Mouse (Mus musculus): ENCODE results near the gene Prdx3. TPM values are rescaled to one million over a fixed set of nuclear protein-coding genes. Genes with fewer than 3 reads are reported as not detected.
"Not testable (repeated sequence)": the region's sequence is repeated elsewhere in the genome, so short reads cannot be mapped to it uniquely, and the experiment has no call there.

Gene Prdx3
- total RNA-seq, 1 experiment from 2014 or later: 117 TPM

DNA sequence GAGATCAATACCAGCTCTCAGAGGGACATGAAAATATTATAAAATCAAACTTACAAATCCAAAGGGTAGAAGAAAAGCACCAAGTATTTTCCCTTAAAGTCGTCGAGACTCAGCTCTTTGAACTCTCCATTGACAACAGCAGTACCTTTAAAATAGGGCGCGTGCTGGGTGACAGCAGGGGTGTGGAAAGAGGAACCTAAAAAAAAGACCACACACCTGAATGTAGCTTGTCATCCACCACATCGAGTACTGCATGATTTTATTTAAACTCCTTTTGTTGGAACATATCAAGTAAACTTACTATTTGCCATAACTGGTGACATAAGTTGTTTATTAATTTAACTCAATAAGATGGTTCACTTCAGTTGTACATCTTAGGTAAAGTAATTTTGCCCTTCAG lies 3.0 kb downstream of the Prdx3 start:
- no peak for ATAC-seq (replicated peaks; ENCODE audit: low read depth, poor library complexity, severe bottlenecking)

DNA sequence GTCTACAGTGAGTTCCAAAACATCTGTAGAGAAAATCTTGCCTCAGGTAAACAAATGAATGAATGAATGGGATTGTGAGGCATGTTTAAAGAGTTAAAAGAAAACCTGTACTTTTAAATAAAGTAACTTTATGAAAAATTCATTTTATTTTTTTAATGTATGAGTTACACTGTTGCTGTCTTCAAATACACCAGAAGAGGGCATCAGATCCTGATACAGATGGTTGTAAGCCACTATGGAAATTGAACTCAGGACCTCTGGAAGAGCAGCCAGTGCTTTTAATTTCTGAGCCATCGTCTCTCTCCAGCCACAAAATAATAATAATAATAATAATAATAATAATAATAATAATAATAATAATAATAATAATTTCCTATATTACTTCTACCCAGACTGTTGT lies 3.9 kb downstream of the Prdx3 start:
- no peak for ATAC-seq (replicated peaks; ENCODE audit: low read depth, poor library complexity, severe bottlenecking)

DNA sequence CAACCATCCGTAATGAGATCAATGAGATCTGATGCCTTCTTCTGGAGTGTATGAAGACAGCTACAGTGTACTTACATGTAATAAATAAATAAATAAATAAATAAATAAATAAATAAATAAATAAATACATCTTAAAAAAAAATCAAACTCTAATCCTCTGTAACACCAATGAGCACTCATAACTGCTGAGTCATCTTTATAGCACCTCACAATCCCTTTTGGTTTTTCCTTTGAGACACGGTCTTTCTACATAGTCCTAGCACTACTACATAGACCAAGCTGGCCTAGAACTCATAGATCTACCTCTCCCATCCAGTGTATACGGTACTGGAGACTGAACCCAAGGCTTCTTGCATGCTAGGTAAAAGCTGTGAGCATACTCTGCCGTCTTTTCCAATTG lies 8.2 kb downstream of the Prdx3 start:
- ATAC-seq (replicated peaks; ENCODE audit: low read depth, poor library complexity, severe bottlenecking): not testable (repeated sequence)

DNA sequence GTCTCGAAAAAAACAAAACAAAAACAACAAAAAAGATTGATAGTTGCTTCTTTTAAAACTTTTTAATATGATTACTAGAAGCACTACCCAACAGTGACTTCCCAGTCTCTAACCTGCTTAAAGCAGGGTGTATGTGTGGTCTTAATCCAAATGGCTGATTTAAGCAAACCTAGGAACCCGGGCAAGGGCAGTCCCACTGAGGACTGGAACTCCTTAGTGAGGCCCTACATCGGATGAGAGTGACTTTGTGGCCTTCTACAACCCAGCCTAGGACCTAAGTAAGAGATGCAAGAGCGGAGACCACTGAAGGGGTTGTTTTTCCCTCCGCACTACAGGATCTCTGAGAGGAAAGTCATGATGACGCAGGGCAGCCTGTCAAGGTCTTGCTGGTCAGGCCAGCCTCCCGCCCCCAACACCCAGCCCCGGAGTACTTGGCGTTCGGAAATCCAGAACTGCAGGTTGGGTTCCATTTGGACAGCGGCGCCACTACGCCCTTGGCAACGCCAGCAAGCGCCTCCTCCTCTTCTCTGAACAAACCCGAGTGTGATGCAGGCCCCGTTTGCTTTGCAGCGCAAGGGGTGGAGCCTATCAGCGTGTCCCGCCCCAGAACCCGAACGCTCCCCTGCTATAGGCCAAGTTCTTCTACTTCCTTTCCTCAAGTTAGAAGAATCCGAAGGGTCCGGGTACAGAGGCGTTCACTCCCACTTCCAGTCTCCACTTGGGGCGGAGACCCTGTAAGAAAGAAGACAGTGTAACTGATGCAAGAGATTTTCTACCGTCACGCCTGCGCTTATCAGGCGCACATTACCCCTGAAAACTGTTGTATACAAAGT lies 13.3 kb downstream of the Prdx3 start, which contains the start of gene Sfxn4:
Gene Sfxn4 (minus strand): TSS at position 612 of the 833 bp plus-strand sequence.
- peak; percentile 99 for ATAC-seq (replicated peaks; ENCODE audit: low read depth, poor library complexity, severe bottlenecking)

DNA sequence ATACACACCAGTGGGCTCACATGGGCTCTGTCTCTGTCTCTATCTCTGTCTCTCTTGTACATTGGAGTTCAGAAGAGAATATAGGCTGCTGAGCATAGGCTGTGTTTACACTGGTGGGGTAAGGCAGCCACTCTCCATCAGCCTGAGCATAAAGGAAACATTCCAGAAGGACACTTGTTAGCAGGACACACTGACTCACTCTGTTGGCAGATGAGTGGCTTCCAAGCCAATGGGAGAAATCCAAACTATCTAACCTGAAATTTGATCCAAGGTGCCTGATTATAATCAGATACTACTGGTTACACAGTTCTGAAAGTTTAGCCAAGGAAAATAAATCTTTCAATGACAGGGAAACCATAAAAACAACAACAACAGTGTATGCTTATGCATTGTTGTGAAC lies 28.6 kb downstream of the Prdx3 start:
- no peak for ATAC-seq (replicated peaks; ENCODE audit: low read depth, poor library complexity, severe bottlenecking)

DNA sequence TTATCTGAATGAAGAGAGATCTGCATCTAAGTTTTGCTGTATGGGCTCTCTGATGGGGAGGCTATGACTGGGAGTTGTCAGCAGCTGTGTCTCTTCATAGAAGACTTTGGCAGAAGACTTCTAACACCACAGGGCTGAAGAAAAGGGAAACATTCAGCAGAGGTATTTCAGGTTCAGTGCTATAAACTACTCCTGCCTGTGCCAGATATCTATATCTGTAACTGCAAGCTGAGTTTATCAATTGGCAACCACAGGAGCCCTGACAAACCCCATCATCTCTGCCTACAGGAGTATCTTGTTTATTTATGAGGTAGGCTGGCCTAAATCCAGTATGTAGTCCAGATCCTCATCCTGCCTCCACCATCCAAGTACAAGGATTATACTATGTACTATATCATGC lies 31.0 kb downstream of the Prdx3 start:
- ATAC-seq (replicated peaks; ENCODE audit: low read depth, poor library complexity, severe bottlenecking): peak; percentile 47; the same call in 1 of the 2 replicates

DNA sequence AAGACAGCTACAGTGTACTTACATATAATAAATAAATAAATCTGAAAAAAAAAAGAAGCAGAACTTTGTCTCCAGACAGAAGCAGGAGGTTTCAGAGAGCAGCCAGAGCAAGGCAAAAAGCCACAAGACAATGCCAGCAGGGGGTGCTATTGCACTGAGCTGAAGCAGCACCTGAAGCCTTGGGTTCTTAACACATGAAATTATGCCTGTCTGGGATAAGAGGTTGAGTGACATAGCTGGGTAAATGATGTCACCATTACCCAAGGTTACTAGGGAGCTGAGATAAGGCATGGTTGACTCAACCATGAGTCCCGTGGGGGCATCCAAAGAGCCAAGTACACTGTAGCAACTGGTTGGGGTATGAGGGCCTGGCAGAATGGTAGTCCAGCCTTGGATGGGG lies 36.6 kb downstream of the Prdx3 start:
- ATAC-seq (replicated peaks; ENCODE audit: low read depth, poor library complexity, severe bottlenecking): peak; percentile 95

DNA sequence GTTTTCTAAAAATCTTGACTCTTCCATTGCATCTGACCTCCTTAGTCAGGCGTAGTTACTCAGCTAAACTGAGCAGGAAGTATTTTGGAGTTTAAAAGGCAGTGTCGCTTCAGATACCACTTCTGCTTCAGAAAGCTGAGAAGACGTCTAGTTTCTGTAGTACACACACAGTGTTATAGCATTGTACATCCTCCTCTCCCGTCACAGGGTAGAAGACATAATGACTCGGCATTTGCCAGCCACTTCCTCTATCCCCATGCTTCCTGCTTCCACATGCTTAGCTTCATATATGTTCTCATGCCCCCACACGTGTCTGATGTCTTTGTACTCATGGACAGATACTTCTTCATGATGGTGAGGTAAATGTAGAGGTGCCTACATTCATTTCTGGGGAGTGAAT lies 55.7 kb downstream of the Prdx3 start:
- ATAC-seq (replicated peaks; ENCODE audit: low read depth, poor library complexity, severe bottlenecking): peak; percentile 98

Other genes starting within 250 kb of the Prdx3 start
- 1.4 and 1.5 TPM in 2 replicates for gene Nanos1, start 118.6 kb downstream of the Prdx3 start, total RNA-seq (2017)
- 459 and 477 TPM in 2 replicates for gene Eif3a, start 83.9 kb downstream of the Prdx3 start, total RNA-seq (2017)
- gene Fam45a, start 63.0 kb downstream of the Prdx3 start, total RNA-seq (2017): 19.9 and 27.8 TPM in 2 replicates
- 3.5 and 4.4 TPM in 2 replicates for gene Sfxn4, start 13.1 kb downstream of the Prdx3 start, total RNA-seq (2017)
- gene Grk5, start 15.2 kb upstream of the Prdx3 start, total RNA-seq (2017): 2.1 and 3.3 TPM in 2 replicates